Mouse (Mus musculus): ENCODE results near the gene Suv39h1. TPM values are rescaled to one million over a fixed set of nuclear protein-coding genes. Genes with fewer than 3 reads are reported as not detected.
"Not testable (repeated sequence)": the region's sequence is repeated elsewhere in the genome, so short reads cannot be mapped to it uniquely, and the experiment has no call there.

Gene Suv39h1
- total and polyA plus RNA-seq, 2 experiments from 2014 or later = 37.7 to 46.1 TPM

GRCm38 (mm10) chrX:8085611-8086010 lies 11.1 kb upstream of the Suv39h1 start:
- Histone ChIP-seq H3K9ac (no peak overlapping the region), H3K27me3 (ENCODE audit: insufficient read depth, low read length) (no peaks in the 10 kb centered on the region), H3K36me3 (ENCODE audit: insufficient read depth) (no peaks in the 10 kb centered on the region), H3K4me2 (ENCODE audit: low read depth) (no peak overlapping the region), H3K27ac (ENCODE audit: low read depth, low read length) (no peak overlapping the region), H3K4me3 (ENCODE audit: low read depth, low read length) (no peak overlapping the region), H3K4me1 (ENCODE audit: insufficient read depth) (no peaks in the 10 kb centered on the region), H3K9me3 (ENCODE audit: low read length) (no peaks in the 10 kb centered on the region)
- TF ChIP-seq CTCF (IDR thresholded peaks at IDR 0.05; ENCODE audit: low read depth) = no peak
- DNase-seq (no peak), ATAC-seq (no peak)
- 87% methylated on average over 8 of the region's 8 CpGs for WGBS

- Histone ChIP-seq H3K27ac (ENCODE audit: low read depth, low read length) (no peak overlapping the region), H3K27me3 (ENCODE audit: insufficient read depth, low read length) (no peaks in the 10 kb centered on the region), H3K4me3 (ENCODE audit: low read depth, low read length) (no peak overlapping the region), H3K36me3 (ENCODE audit: insufficient read depth) (no peaks in the 10 kb centered on the region), H3K4me2 (ENCODE audit: low read depth) (no peak overlapping the region), H3K4me1 (ENCODE audit: insufficient read depth) (no peaks in the 10 kb centered on the region), H3K9ac (no peak overlapping the region), H3K9me3 (ENCODE audit: low read length) (no peaks in the 10 kb centered on the region)
- ATAC-seq (no peak), DNase-seq (no peak)
- TF ChIP-seq CTCF (IDR thresholded peaks at IDR 0.05; ENCODE audit: low read depth) = no peak
- 94% methylated on average over 6 of the region's 6 CpGs for WGBS
Measured at GRCm38 (mm10) chrX:8084771-8085259, 10.3 kb upstream of the Suv39h1 start.

- Histone ChIP-seq H3K9me3 (ENCODE audit: low read length) (no peaks in the 10 kb centered on the region), H3K27ac (ENCODE audit: low read depth, low read length) (peak overlapping the region; percentile 77), H3K4me3 (ENCODE audit: low read depth, low read length) (peak overlapping the region; percentile 37), H3K4me2 (ENCODE audit: low read depth) (peak overlapping the region; percentile 48), H3K36me3 (ENCODE audit: insufficient read depth) (no peaks in the 10 kb centered on the region), H3K4me1 (ENCODE audit: insufficient read depth) (no peaks in the 10 kb centered on the region; the same call in 1 of the 2 replicates), H3K27me3 (ENCODE audit: insufficient read depth, low read length) (no peaks in the 10 kb centered on the region), H3K9ac (peak overlapping the region; percentile 41)
- TF ChIP-seq CTCF (IDR thresholded peaks at IDR 0.05; ENCODE audit: low read depth) = no peak
- WGBS = 33% methylated on average over 3 of the region's 3 CpGs
- ATAC-seq (peak; percentile 2; the same call in 1 of the 2 replicates), DNase-seq (no peak)
Measured at GRCm38 (mm10) chrX:8075104-8075503, 544 bp upstream of the Suv39h1 start.

GRCm38 (mm10) chrX:8073881-8074429 lies 605 bp downstream of the Suv39h1 start:
- no peak; the same call in none of the 2 replicates for ATAC-seq
- WGBS = 20% methylated on average over 55 of the region's 64 CpGs
- Histone ChIP-seq H3K4me1 (ENCODE audit: insufficient read depth) (no peaks in the 10 kb centered on the region; the same call in 1 of the 2 replicates), H3K36me3 (ENCODE audit: insufficient read depth) (no peaks in the 10 kb centered on the region), H3K9me3 (ENCODE audit: low read length) (no peaks in the 10 kb centered on the region), H3K27me3 (ENCODE audit: insufficient read depth, low read length) (no peaks in the 10 kb centered on the region), H3K9ac (peak overlapping the region; percentile 48), H3K4me3 (ENCODE audit: low read depth, low read length) (peak overlapping the region; percentile 59), H3K4me2 (ENCODE audit: low read depth) (peak overlapping the region; percentile 55), H3K27ac (ENCODE audit: low read depth, low read length) (peak overlapping the region; percentile 78)
- no peak for DNase-seq
- no peak for TF ChIP-seq CTCF (IDR thresholded peaks at IDR 0.05; ENCODE audit: low read depth)

GRCm38 (mm10) chrX:8069166-8069565 lies 5.4 kb downstream of the Suv39h1 start:
- 0 out of 2 replicates have a peak, but pooled peaks cover 3% of the 10 kb centered on the region for H3K36me3 ChIP-seq (ENCODE audit: insufficient read depth)
- ATAC-seq = no peak
- H3K9me3 ChIP-seq (ENCODE audit: low read length) = no peaks in the 10 kb centered on the region
- H3K4me1 ChIP-seq (ENCODE audit: insufficient read depth) = no peaks in the 10 kb centered on the region
- H3K9ac ChIP-seq = no peak overlapping the region
- H3K4me2 ChIP-seq (ENCODE audit: low read depth) = no peak overlapping the region
- no peak overlapping the region for H3K27ac ChIP-seq (ENCODE audit: low read depth, low read length)
- no peak for TF ChIP-seq CTCF (IDR thresholded peaks at IDR 0.05; ENCODE audit: low read depth)
- no peaks in the 10 kb centered on the region for H3K27me3 ChIP-seq (ENCODE audit: insufficient read depth, low read length)
- no peak for DNase-seq
- H3K4me3 ChIP-seq (ENCODE audit: low read depth, low read length) = no peak overlapping the region
- 100% methylated on average over 1 of the region's 1 CpGs for WGBS

GRCm38 (mm10) chrX:8051044-8051781 lies 23.3 kb downstream of the Suv39h1 start:
- H3K9me3 ChIP-seq (ENCODE audit: low read length); H3K9ac ChIP-seq; ATAC-seq; H3K4me1 ChIP-seq (ENCODE audit: insufficient read depth); H3K27me3 ChIP-seq (ENCODE audit: insufficient read depth, low read length); DNase-seq; H3K4me3 ChIP-seq (ENCODE audit: low read depth, low read length); H3K36me3 ChIP-seq (ENCODE audit: insufficient read depth); H3K4me2 ChIP-seq (ENCODE audit: low read depth); H3K27ac ChIP-seq (ENCODE audit: low read depth, low read length): not testable (repeated sequence)
- 87% methylated on average over 8 of the region's 8 CpGs for WGBS

- H3K4me1 ChIP-seq (ENCODE audit: insufficient read depth) = no peaks in the 10 kb centered on the region
- DNase-seq (no peak), ATAC-seq (no peak)
- no peak overlapping the region for H3K9ac ChIP-seq
- H3K27me3 ChIP-seq (ENCODE audit: insufficient read depth, low read length) = no peaks in the 10 kb centered on the region
- TF ChIP-seq CTCF (IDR thresholded peaks at IDR 0.05; ENCODE audit: low read depth) = no peak
- H3K4me2 ChIP-seq (ENCODE audit: low read depth) = no peak overlapping the region
- no peaks in the 10 kb centered on the region for H3K9me3 ChIP-seq (ENCODE audit: low read length)
- no peaks in the 10 kb centered on the region for H3K36me3 ChIP-seq (ENCODE audit: insufficient read depth)
- 79% methylated on average over 1 of the region's 1 CpGs for WGBS
- no peak overlapping the region for H3K4me3 ChIP-seq (ENCODE audit: low read depth, low read length)
- no peak overlapping the region for H3K27ac ChIP-seq (ENCODE audit: low read depth, low read length)
Measured at GRCm38 (mm10) chrX:8033009-8033408, 41.6 kb downstream of the Suv39h1 start.
